Mouse (Mus musculus): Measurements from ENCODE around the gene Olfr1084.
"Not testable (repeated sequence)": the region's sequence is repeated elsewhere in the genome, so short reads cannot be mapped to it uniquely, and the experiment has no call there.

Gene Olfr1084

DNA sequence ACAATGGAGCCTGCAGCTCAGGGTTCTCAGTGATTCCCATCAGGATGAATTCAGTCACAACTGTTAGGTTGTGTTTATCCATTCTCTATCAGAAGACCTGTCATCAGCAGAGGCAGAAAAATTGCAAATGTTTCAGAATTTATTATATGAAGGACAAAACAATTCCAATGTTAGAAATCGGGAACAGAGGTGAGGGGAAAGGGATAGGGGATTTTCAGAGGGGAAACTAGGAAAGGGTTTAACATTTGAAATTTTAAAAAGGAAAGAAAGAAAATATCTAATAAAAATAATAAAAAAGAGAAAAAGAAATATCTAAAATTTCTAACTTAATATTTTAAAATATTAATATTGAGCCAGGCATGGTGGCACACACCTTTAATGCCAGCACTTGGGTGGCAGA lies at the start of gene Olfr1084:
Gene Olfr1084, minus strand, starts transcription at position 101 of the 400 bp plus-strand sequence.
- in situ Hi-C loops (cut with MboI; ENCODE audit: unreplicated experiment in 2 of 2) = not testable (repeated sequence)

DNA sequence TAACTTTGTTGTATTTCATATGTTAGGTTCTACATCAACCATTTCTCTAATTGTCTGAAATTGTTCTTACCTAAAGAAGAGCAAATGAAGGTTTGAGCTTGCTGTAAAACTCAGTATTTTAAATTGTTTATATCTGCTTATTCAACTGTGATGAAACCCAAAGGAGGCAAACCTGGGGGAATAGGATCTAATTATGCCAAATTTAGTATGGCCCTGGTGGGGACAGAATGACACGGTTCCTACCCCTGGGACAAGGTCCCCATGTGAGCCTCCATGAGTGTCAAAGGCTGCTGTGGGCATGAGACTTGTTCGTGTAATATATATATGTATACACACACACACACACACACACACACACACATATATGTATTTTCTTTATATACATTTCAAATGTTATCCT lies 40.5 kb upstream of the Olfr1084 start, which contains the start of gene Olfr1086:
Gene Olfr1086, minus strand, starts transcription at position 101 of the 400 bp plus-strand sequence.
- in situ Hi-C loops (cut with MboI; ENCODE audit: unreplicated experiment in 2 of 2) = no loop called here

DNA sequence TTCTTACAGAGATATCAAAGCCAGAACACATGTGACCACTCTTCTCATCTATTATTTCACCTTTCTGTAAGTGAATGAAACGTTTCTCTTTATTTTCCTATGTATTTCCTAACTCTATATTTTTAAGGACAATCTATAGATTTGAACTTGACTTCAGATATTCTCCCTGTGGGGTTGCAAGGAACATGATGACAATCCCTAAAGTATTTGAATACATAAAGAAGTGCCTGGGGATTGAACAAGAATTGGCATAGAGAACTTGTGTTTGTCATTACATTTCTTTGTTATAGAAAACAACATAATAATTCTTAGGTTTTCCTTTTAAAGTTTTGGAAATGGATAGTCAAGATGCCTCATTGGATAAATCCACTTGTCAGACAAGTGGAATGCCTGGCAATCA lies 22.4 kb upstream of the Olfr1084 start, which contains the start of gene Olfr1085:
Gene Olfr1085, minus strand, starts transcription at position 101 of the 400 bp plus-strand sequence.
- in situ Hi-C loops (cut with MboI; ENCODE audit: unreplicated experiment in 2 of 2) = no loop called here

DNA sequence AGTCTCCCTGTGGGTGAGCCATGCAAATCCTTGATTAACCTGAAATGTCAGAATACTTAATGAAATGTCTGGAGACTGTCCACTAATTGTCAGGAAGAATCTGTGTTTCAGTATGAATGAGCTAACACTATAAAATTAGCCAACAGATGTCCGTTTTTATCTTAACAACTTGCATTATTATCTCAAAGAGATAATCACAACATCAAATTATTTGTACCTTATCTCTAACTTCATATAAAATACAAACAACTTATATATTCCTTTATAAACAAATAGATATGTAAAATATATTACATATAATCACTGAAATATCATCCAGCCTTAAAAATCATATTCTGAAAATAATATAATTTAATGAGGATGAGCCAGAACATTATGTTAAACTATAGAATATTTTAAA lies 40.7 kb downstream of the Olfr1084 start, which contains the start of gene Olfr1082:
Gene Olfr1082, minus strand, starts transcription at position 101 of the 400 bp plus-strand sequence.
- in situ Hi-C loops (cut with MboI; ENCODE audit: unreplicated experiment in 2 of 2) = not testable (repeated sequence)
